Mouse (Mus musculus): ENCODE data around the gene Sycp2l.

Sycp2l gene

DNA sequence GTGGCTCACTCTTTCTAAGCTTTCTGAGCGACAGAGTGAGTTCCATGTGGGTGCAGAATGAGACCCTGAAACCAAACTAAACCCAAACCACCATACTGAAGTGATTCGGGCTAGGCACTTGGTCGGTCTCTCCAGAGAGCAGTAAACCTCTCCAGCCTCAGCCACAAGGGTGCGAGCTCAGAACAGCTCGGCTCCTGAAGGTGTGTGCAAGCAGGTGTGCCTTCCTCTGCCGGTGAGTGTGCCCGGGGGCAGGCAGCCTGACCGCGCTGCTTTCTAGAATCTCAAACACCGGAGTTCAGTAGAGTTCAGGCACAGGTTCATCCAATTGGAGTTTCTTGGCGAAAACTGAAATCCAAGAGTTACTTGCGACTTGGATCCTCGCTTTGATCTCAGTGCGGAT, at the start of gene Sycp2l:
Gene Sycp2l (plus strand): TSS at position 368 of the 400 bp plus-strand sequence.
- no peak for DNase-seq (ENCODE audit: low read depth)

DNA sequence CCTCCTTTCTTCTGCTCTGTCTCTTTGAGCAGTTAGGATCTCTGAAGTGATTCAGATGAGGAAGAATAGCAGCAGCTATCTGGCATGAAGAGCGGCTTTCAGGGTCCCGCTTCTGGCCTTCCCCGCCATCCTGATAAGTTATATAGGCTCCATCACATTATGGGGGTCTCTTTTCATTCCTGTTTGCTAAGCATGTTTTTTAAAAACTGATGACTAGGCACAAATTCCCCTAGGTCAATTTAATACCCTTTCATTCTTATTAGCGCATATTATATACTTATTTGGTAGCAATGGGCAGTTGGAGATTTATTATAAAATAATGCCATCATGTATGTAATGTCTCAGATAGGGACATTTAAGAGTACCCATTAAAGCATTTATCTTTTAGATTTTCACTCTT, 46.5 kb upstream of the Sycp2l start:
- DNase-seq (ENCODE audit: low read depth) = no peak

DNA sequence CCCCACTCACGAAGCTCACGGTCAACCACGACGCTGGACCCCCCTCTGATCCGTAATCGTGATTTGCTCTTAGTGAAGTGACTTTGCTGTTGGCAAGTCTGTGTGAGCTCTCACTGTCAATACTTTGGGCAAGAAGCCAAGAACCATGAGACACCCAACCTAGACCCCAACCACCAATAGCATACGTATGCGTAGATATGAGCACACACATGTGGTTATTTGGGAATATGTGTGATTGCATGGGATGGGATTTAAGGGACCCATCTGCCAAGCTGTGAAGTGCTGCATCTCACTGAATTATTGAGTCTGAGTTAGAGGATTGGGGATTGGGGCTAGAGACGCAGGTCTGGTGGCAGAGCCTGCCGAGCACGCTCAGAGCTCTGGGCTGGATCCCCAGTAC, 42.5 kb upstream of the Sycp2l start:
- no peak for DNase-seq (ENCODE audit: low read depth)

DNA sequence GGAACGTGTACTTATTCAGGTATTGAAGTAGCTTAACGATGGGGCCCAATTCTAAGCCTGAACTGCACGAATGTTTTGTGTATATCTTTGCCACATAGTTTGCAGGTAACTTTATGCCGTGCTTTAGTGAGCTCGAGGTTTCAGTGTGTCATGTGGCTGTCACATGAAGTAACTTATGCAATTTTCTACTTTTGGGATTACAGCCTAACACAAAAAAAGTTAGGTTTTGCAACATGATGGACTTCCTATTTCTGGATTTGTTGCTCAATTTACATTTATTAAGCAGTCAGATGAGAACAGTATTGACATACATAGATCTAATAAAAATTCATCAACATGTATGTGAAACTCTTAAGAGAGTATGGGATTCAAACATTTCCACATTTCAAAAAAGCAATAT, 40.3 kb upstream of the Sycp2l start:
- no peak for DNase-seq (ENCODE audit: low read depth)

DNA sequence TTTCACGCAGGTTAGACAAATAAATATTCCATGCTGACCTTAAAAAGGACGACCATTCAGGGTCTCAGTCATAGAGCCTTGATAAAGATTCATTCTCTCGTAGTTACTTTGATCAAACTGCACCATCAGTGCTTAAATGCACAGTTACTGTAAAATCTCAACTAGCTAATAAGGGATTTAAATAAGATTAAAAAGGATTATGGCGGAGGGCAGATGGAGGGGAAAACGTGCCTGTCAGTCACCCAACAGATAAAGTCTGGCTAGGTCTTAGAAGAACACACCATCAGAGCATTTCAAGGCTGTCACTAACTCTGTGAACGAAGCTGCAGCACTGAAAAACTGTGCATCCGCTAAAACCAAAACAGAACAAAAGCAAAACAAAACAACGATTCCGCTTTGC, 36.2 kb upstream of the Sycp2l start:
- DNase-seq (ENCODE audit: low read depth) = no peak

DNA sequence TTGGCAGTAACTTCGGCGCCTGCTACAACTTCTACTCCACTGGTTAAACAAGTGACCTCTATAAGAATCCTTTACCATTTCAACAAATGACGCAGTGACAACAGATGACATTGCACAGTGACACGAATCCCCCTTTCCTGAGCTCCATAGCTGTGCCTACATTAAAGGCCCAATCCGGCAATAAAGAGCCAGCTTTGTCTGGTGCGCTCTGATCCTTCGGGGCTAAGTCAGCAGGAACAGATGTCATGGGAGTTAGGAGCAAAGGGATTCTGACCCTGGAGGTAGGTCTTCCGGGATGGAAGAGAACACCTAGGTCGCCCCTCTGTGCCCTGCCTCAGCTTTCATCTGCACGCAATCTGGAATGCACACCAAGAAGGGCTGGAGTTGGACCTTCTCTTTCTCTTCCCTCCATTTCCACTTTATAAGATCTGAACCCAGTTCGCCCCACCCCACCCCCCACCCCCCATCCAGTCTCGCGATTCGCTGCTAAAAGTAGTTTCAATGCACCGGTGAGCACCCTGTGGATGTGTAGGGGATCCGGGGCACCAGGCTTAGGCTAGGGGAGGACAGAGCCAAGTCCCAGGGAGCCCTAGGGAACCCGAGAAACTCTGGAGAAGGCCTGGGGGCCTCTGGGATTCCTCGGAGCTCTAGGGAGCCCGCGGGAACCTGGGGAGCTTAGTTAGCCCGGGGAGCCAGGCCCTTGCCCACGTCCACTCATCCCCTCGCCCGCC, 35.3 kb upstream of the Sycp2l start:
- no peak for DNase-seq (ENCODE audit: low read depth)

DNA sequence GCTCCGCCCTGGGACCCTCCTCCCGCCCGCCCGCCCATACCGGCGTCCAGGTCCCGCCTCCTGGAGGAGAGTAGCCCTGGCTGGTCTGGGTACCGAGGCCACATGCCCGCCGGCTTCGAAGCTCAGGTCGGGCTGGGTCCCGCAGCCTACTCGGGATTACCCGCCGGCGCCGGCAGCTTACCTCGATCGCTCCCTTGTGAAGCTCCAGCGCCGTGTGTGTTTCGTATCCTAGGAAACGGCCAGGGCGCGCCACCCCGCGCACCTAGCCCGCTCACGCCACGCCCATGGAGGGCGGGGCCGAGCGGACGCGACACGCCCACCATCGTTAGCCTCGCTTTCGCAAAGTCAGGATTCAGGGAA, 34.7 kb upstream of the Sycp2l start, which contains the start of gene Mak:
Gene Mak (minus strand): TSS at position 286 of the 360 bp plus-strand sequence.
- no peak for DNase-seq (ENCODE audit: low read depth)

DNA sequence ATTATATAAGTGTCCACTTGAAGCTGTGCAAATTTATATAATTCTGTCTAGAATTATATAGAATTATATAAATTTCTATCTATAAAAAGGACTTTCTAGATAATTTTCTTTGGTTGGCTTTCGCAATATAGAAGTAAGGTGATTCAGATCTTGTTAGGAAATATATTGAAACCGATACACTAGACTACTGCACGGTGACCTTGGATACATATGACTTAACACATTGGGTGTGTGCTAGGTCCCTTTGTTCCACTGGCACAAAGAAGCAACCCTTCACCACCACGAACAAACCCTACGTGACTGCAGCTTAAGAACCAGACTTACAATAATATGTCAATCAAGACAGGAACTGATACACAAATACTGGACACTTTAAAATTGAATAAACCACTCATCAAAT, 34.2 kb upstream of the Sycp2l start:
- no peak for DNase-seq (ENCODE audit: low read depth)

DNA sequence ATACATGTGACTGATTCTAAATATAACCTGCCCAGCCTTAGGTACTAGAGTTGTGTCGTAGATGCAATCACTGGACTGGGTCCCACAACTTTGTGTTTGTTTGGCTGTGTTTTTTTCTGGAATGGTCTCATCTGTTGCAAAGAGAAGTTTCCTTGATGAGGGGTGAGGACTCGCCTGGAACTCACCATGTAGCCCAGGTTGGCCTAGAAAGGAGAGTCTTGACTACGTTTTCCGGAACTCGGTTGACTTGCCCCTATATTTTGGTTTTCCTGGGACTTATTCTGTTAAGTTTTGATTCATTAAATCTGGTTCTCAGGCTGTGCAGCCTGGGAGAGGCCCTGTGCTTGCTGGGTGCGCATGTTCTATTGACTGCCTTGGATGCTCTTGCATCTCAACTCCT, 33.4 kb upstream of the Sycp2l start:
- no peak for DNase-seq (ENCODE audit: low read depth)

DNA sequence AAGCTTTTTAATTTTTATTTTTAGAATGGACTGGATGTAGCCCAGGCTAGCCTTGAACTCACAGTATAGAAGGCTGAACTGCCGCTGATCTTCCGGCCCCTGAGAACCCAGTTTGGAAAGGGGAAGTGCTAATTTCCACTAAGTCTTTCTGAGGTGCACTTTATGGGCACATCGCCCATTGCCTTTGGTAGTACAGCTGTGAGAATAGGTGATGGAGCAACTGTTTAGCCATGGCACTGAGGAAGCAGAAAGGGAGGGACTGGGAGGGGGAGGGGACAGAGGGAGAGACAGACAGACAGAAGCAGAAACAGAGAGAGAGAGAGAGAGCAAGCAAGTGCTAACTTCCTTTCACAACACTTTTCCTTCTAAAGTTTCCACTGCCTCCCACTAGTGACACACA, 29.6 kb upstream of the Sycp2l start:
- DNase-seq (ENCODE audit: low read depth) = no peak

DNA sequence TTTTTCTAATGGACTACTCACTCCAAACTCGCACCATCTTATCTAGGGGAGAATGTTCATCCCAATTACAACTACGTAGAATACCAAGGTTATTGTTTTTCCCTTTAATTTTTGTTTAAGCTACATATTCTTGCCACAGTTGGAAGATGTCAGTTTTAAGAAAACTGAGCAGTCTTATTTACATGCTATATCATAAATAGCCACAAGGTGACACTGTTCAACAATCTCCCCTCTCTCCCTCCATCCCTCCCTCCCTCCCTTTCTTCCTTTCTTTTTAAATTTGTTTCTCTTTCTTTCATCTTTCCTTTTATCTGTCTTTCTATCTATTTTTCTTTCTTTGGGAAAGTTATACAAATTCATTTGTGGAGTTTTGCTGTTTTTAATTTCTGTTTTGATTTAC, 29.0 kb upstream of the Sycp2l start:
- peak; percentile 51 for DNase-seq (ENCODE audit: low read depth)

DNA sequence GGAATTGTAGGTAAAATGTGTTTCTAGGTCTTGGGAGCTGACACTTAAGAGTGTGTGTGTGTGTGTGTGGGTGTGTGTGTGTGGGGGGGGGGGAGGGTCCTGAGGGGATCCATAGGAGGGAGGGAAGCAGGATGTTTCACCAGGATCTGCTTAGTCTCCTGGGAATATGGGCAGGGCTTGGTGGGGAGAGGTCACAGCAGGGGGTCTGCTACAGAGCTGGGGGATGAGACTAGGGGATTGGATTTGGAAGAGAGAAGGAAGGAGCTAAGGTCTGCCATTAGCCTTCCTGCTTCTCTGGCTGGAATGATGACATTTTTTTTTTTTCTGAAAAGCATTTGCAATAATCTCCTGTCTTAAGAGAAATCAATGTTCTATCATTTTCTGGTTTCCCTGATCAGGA, 25.4 kb upstream of the Sycp2l start:
- no peak for DNase-seq (ENCODE audit: low read depth)

DNA sequence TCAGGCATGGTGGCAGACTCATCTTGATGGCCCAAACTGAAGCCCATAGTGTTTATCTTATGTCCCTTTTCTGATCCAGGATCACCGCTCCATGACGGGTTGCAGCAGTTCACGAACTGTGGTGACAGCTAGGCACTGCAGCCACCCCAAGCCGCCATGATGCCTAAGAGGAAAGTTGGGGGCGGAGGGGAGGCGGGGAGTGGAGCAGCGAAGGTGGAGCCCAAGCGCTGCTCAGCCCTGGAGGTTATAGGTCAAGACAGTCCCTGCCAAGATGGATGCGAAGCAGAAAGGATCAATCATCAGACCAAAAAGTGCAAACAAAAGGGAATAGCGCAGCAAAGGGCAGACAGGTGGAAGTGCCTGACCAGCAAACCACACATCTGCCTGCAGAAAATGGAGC, 22.8 kb upstream of the Sycp2l start:
- DNase-seq (ENCODE audit: low read depth) = no peak

DNA sequence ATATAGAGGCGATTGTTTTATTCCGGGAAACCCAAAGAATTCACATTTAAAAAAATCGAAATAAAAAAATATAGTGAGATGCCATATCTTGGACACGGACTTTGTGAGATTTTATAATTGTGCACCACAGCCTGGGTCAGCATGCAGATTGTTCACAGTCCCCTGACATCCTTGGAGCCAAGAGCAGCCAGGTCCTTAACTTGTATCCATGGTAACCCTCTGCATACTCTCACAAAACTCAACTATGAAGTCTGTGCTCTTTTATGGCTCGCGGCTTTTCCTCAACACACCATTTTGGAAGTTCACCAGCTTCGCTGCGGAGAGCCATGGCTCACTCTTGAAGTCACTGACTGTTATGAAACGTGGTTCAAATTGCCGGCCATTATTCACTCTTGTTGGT, 19.9 kb upstream of the Sycp2l start:
- no peak for DNase-seq (ENCODE audit: low read depth)

DNA sequence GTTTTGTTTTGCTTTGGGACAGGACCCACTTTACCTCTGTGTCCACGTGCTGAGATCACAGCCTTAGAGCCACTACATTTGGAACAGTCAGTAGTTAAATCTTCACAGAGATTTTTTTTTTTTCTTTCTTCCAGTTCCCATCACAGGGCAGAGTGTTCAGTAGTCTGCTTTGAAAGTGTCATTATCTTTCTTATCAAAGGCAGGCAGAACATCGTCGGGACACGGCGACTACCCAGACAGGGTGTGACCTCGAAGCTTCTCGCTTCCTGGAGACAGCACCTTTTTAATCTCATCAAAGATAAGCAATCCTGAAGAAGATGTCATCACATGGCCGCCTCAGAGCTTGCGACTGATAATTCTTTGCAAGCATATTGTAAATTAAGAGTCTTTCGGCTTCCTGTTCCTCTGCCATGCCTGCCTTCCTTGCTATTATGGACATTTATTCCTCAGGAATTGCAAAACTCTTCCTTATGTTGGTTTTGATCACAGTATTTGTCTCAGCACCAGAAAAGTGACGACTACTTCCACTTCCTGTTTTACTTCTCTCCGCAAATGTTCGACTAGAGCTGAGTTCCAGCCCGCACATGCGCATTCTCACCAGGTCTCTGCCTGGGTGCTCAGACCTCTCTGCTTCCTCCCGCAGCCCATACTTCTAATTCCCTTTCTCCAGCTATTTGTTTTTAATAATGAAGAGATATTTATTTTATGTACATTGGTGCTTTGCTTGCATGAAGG, 16.6 kb upstream of the Sycp2l start:
- DNase-seq (ENCODE audit: low read depth) = no peak

DNA sequence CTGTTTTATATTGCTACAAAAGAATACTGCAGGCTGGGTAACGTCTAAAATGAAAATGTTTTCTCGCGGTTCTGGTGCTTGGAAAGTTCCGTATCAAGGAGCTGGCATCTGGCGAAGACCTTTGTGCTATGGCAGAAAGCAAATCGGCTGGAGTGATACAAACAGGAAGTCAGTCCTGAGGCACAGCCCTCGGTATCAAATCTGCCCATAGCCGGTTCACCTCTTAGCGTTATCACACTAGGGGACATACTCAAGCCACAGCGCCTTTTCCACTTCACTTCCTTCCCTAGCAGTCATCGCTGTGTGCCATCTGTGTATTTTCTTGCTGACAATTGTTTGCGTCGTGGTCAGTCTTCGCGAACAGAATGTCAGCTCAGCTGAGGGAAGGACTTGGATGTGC, 15.8 kb upstream of the Sycp2l start:
- no peak for DNase-seq (ENCODE audit: low read depth)

DNA sequence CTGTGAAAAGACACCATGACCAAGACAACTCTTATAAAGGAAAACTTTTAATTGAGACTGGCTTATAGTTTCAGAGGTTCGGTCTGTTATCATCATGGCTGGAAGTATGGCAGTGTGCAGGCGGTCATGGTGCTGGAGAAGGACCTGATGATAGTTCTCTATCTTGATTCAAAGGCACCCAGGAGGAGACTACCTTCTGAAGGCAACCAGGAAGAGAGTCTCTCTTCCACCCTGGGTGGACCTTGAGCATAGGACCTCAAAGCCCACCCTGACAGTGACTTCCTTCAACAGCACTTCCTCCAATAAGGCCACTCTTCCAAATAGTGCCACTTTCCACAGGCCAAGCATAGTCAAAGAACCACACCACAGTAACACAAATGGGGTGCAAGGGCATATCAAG, 14.1 kb upstream of the Sycp2l start:
- DNase-seq (ENCODE audit: low read depth) = no peak

DNA sequence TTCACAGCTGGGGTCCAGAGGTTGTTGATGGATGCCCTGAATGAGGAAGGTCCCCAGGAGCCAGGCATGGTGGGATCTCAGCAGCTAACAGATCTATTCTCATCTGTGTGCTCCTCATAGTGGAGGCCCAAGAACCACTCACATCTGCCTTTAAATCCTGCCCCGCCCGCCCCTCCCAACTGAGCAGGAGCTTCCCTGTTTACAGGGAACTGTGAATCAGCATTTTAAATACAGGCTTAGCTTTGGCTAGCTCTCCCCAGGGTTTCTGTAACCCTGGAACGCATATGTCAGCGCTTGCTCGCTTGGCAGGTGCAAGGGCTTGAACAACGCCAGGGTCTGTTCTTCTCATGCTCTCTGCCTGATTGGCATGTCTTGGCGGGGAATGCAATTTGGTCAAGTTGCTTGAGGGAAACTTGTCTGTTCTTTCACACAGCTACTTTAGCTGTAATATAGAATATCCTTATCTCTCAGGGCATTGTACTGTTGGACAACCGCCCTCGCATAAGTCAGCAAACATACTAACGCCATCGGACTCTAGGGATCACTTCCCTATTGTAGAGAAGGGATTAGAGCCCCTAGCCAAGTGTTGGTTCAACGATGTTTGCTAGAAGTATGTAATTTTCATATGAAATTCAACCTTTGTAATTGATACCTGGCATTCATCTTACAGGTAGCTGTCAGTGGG, 10.1 kb upstream of the Sycp2l start:
- DNase-seq (ENCODE audit: low read depth) = no peak

DNA sequence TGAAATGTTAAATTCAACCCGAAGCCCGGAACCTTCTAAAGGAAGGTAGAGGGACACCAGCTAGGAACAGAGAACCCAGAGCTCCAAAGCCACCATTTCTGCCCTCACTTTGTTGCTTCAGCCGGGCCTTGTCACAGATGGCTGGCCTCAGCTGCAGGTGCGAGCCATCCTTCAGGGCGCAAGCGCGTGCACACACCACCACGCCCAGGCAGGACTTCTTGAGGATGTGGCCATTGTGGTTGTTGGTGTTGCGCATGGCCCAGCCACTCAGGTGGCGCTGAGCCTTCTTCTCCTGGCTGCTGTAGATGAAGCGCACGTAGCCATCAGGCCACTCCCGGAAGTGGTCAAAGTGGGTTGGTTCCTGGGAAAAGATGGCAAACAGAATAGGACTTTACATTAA, 8.6 kb upstream of the Sycp2l start:
- DNase-seq (ENCODE audit: low read depth) = no peak

DNA sequence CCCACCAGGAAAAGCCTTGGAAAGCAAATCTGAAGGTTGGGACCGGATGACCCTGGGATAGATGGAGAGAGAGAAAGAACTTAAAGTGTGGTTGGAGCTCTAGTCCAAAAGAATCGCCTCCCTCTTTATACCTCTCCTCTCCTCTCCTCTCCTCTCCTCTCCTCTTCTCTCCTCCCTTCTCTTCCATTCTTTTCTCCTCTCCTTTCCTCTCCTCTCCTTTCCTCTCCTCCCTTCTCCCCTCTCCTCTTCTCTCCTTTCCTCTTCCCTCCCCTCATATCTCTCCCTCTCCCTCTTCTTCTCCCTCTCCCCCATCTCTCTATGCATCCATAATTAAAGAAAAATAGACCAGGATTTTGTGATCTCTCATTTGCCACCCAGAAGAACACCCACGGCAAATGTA, 3.2 kb upstream of the Sycp2l start, which contains the start of gene Gcm2:
Gene Gcm2 (minus strand): TSS at position 101 of the 400 bp plus-strand sequence.
- no peak for DNase-seq (ENCODE audit: low read depth)

DNA sequence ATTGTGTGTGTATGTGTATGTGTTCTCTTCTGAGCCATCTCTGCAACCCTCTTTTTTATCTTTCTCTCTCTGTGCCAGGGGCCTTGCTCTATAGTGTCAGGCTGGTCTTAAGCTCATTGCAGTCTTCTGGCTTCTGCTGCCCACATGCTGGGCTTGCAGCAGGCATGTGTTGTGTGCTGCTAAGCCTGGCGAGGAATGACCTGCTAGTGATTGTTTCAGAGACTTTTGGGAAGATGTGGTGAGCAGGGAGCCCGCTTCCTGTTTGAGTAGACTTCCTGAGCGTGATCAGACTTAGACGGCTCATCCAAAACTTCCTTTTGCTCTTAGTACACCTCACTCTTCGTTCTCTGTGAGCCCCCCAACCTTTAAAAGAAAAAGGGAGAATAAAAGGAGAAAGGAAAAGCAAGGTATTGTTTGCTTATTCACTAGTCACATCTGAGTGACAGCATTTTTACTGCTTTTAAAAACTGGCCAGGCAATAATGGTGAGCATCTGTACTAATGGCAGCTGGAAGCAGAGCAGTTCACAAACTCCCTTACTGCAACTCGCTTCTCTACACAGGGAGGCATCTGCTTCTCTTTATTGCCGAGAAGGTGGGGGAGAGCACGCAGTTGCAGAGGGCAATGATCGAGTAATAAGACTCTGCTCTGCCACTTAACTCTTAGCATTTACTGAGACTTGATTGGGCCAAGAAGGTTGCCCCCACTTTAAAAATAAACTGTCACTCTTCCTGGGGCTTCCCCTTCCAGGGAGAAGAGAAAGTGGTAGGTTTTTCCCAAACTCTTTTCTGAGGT, 5.2 kb downstream of the Sycp2l start:
- no peak for DNase-seq (ENCODE audit: low read depth)

DNA sequence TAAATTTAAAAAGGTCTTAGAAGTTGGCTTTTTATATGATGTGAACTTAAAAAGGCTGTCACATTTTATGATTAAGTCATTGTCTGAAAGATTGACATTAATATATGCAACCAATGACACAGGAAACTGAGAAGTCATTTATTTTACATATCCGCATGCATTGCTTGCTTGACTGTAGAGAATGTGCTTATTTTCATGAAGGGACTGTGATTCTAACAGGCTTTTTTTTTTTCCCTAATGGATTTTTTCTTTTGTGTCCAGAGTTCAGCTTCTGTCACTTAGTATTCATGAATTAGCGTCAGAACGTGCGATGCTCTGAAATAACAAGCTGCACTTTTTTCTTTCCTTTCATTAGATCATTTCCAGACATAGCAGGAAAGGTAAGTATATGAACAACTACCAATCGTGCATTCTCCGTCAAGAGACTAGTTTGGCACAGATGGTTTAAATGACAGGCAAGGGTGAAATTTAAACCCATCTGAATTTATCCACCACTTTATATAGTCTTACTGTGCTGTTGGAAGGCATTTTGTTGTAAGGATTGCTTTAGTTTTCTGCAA, 9.6 kb downstream of the Sycp2l start:
- no peak for DNase-seq (ENCODE audit: low read depth)

Measured in NIH3T3 (cell line).